Mouse (Mus musculus) embryonic facial prominence, embryonic 15.5 days (tissue): ENCODE measurements around the gene Ppp1cc. TPM values are rescaled to one million over a fixed set of nuclear protein-coding genes. Genes with fewer than 3 reads are reported as not detected.
"Not testable (repeated sequence)": the region's sequence is repeated elsewhere in the genome, so short reads cannot be mapped to it uniquely, and the experiment has no call there.

ENCODE experiments used
- ATAC-seq: fragments of 200-750 bp; cut with Nextera tagmentation; 2 replicates; pipeline ENCODE4 v1.8.0; 2017; ENCODE audit warnings: low read depth, moderate TSS enrichment; ENCODE audit not compliant: insufficient number of reproducible peaks, low FRiP score, low TSS enrichment
- H3K27ac ChIP-seq: fragments of 300-500 bp; sonication (generic); replicated peaks from 2 replicates; pipeline ENCODE4 v1.5.1; 2015; ENCODE audit warnings: mild to moderate bottlenecking, inconsistent platforms
- H3K27me3 ChIP-seq: fragments of 300-500 bp; sonication (generic); 2 replicates; pipeline ENCODE4 v1.6.1; 2015; ENCODE audit warnings: inconsistent platforms
- H3K36me3 ChIP-seq: fragments of 300-500 bp; sonication (generic); 2 replicates; pipeline ENCODE4 v1.6.1; 2015; ENCODE audit warnings: mild to moderate bottlenecking, inconsistent platforms
- H3K4me1 ChIP-seq: fragments of 300-500 bp; sonication (generic); 2 replicates; pipeline ENCODE4 v1.6.1; 2015; ENCODE audit warnings: inconsistent platforms
- H3K4me2 ChIP-seq: fragments of 300-500 bp; sonication (generic); replicated peaks from 2 replicates; pipeline ENCODE4 v1.6.1; 2015; ENCODE audit warnings: mild to moderate bottlenecking, inconsistent platforms
- H3K4me3 ChIP-seq: fragments of 300-500 bp; sonication (generic); replicated peaks from 2 replicates; pipeline ENCODE4 v1.5.1; 2015; ENCODE audit warnings: mild to moderate bottlenecking, inconsistent platforms
- H3K9ac ChIP-seq: fragments of 300-500 bp; sonication (generic); 2 replicates; pipeline ENCODE4 v1.6.1; 2015; ENCODE audit warnings: inconsistent platforms
- H3K9me3 ChIP-seq: fragments of 300-500 bp; sonication (generic); replicated peaks from 2 replicates; pipeline ENCODE4 v1.6.1; 2016; ENCODE audit warnings: inconsistent platforms
- WGBS: fragments of 180-500 bp; shearing (Covaris S2); methylation state at CpG from one replicate; pipeline ENCODE4 v1.1.7; 2015; 5-methylcytosine and 5-hydroxymethylcytosine counted together
- polyA plus RNA-seq: library from polyadenylated mRNA; unstranded; fragments of >200 nt; fragmentation: Nextera tagmentation; extraction: Ambion mirVana; gene quantifications from 2 replicates; pipeline ENCODE4 v1.2.1, GENCODE M21; 2015

The Ppp1cc gene
- polyA plus RNA-seq, 1 experiment from 2014 or later = 238 TPM

DNA sequence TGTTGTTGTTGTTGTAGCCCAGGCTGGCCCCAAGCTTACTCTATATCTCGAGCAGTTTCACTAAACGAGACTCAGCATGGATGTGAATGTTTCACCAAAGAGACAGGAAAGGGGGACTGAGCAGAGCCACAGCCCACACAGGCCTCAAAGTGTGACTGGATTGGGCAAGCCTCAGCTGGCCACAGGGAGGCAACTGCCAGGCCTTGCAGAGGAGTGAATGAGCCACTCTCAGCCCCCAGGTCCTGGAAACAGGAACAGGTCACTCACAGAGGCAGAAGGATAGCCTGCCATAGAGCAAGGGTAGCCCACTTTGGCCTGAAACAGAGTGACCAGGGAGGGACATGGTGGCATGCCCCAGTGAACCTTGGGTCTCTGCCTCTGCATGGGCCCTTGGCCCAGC lies 46.1 kb downstream of the Ppp1cc start:
- Histone ChIP-seq H3K4me3 (no peak overlapping the region), H3K9me3 (no peaks in the 10 kb centered on the region), H3K4me2 (no peak overlapping the region), H3K4me1 (peaks cover 4% of the 10 kb centered on the region), H3K27me3 (no peaks in the 10 kb centered on the region), H3K36me3 (no peaks in the 10 kb centered on the region), H3K9ac (no peak overlapping the region), H3K27ac (no peak overlapping the region)
- no peak for ATAC-seq
- WGBS = 59% methylated on average over 2 of the region's 2 CpGs

DNA sequence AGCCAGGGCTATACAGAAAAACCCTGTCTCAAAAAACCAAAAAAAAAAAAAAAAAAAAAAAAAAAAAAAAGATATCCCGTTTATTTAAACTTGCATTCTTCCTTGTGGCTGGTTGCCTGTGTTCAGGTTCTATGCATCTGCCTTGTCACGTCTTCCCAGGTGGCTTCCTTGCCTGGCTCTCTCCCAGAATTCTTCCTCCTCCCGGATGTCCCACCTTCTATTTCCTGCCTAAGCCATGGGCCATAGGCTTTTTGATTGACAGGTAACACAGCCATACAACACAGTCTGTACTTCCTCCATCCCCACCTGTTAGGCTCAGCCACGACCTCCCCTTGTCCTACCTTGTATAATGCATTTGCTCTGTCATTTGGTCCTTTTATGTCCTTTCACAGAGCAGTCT lies 48.4 kb downstream of the Ppp1cc start, which contains the start of gene Hvcn1:
Gene Hvcn1 (plus strand): TSS at position 330 of the 400 bp plus-strand sequence.
- WGBS = 68% methylated on average over 4 of the region's 4 CpGs
- Histone ChIP-seq H3K4me2 (no peak within 1 kb of the TSS), H3K4me3 (no peak within 1 kb of the TSS), H3K4me1 (peaks cover 15% of the 10 kb centered on the region), H3K36me3 (no peaks in the 10 kb centered on the region), H3K9me3 (no peaks in the 10 kb centered on the region), H3K27ac (no peak within 1 kb of the TSS), H3K9ac (no peak within 1 kb of the TSS), H3K27me3 (no peaks in the 10 kb centered on the region)
- ATAC-seq = no peak

DNA sequence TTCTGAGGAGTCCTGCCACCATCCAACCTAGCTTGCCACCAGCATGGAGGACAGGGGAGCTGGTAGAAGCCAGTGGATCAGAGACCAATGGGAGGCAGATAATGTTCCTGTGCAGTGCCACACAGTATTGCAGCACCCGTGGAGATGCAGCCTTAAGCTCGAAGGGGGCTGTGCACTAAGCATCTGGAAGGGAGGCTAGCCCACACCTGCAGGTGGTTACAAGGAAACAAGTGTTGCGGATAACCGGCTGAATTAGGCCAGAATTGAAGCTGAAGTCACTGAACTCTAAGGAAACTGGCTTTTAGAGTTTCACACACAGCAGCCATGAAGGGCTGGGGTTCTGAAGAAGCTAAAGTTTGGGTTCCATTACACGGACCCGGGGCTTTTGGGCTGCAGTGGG lies 50.8 kb downstream of the Ppp1cc start:
- Histone ChIP-seq H3K27me3 (no peaks in the 10 kb centered on the region), H3K36me3 (no peaks in the 10 kb centered on the region), H3K27ac (0 out of 2 replicates have a peak overlapping the region, but pooled peaks have one; percentile 48), H3K9me3 (no peaks in the 10 kb centered on the region), H3K4me2 (no peak overlapping the region), H3K4me1 (peaks cover 15% of the 10 kb centered on the region), H3K9ac (no peak overlapping the region), H3K4me3 (no peak overlapping the region)
- ATAC-seq = no peak
- 31% methylated on average over 6 of the region's 6 CpGs for WGBS

DNA sequence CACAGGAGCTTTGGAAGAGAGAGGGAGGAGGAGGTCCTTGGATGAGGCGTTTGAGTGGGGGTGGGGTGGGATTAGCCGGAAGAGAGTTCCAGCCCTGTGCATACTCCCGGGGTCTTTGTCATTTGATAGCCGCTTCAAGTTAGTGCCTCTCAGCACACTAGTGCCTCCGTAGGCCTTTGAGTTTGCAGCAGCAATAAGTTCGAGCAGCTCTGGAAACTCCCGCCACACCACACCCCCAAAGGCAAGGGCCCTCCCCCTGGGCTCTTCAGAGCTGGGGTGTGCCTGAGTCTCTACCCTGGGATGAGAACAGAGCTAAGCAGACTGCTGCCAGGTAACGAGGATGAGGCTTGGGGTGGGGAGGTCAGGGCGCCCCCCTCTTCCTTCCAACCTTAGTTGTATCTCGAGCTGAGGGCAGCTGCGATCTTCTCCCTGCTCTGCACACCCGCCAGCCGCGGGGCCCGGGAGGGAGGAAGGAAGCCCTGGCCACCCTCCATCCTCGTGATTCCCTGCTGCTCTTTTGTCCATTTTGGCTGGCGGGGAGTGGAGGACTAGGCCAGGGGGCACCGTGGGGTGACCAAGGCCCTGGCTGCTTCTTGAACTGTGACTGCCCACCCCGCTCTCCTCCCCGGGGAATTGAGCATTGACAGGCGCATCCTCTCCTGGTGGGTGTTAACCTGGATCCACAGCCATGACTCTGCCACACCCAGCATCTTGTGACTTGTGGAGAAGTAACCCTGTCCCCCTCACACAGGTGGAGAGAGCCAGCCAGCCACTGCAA lies 51.7 kb downstream of the Ppp1cc start:
- Histone ChIP-seq H3K27ac (peak overlapping the region; percentile 48; the same call in 1 of the 2 replicates), H3K4me1 (peaks cover 15% of the 10 kb centered on the region), H3K27me3 (no peaks in the 10 kb centered on the region), H3K36me3 (no peaks in the 10 kb centered on the region), H3K4me2 (peak overlapping the region; percentile 63), H3K4me3 (peak overlapping the region; percentile 42), H3K9ac (no peak overlapping the region), H3K9me3 (no peaks in the 10 kb centered on the region)
- 4% methylated on average over 21 of the region's 21 CpGs for WGBS
- ATAC-seq = peak; percentile 77

DNA sequence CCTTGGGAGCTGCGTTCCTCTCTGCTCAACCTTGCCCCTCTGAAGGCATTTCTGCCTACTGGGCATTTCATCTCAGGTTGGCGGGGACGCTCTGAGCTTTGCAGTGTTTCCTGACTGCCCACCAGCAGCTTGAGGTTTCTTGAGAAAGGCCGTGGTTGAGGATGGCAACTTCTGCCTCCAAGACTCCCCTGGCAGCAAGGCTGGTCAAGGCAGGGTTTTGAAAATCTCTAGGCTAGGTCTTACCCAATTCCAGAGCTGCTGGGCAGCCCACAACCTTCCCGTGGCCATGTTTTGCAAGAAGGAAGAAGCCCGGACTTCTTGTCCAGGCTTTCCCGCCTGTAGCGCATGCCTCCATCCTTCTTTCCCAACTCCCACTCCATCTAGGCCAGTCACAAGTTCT lies 52.8 kb downstream of the Ppp1cc start:
- ATAC-seq = no peak

DNA sequence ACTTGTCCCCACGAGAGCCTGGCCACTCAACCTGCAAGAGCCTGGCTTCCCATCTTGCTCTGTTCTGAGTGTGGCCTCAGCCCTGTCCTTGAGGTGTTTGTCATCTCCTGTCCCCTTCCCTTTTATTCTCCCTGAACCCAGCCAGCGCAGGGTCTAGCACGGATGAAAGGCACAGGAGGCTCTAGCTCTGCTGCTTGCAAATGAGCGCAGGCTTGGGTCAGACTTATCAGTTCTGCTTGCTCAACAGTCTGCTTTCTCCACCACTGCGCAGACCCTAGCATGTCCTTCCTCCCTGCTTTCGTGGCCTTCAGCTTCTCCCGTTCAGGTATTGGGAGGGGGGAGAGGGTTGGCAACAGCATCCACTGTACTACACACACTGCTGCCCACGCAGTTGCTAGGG lies 54.0 kb downstream of the Ppp1cc start:
- H3K4me2 ChIP-seq = no peak overlapping the region
- H3K4me1 ChIP-seq = peaks cover 15% of the 10 kb centered on the region
- no peaks in the 10 kb centered on the region for H3K9me3 ChIP-seq
- no peaks in the 10 kb centered on the region for H3K36me3 ChIP-seq
- H3K27ac ChIP-seq = no peak overlapping the region
- H3K4me3 ChIP-seq = no peak overlapping the region
- ATAC-seq = no peak
- H3K9ac ChIP-seq = no peak overlapping the region
- WGBS = 93% methylated on average over 8 of the region's 8 CpGs
- no peaks in the 10 kb centered on the region for H3K27me3 ChIP-seq

More for the DNA sequence above, 52.8 kb downstream of the Ppp1cc start:
- H3K9ac ChIP-seq = no peak overlapping the region
- no peaks in the 10 kb centered on the region for H3K27me3 ChIP-seq
- H3K9me3 ChIP-seq = no peaks in the 10 kb centered on the region
- no peaks in the 10 kb centered on the region for H3K36me3 ChIP-seq
- no peak overlapping the region for H3K27ac ChIP-seq
- no peak overlapping the region for H3K4me3 ChIP-seq
- 86% methylated on average over 8 of the region's 8 CpGs for WGBS
- no peak overlapping the region for H3K4me2 ChIP-seq
- H3K4me1 ChIP-seq = peaks cover 15% of the 10 kb centered on the region

DNA sequence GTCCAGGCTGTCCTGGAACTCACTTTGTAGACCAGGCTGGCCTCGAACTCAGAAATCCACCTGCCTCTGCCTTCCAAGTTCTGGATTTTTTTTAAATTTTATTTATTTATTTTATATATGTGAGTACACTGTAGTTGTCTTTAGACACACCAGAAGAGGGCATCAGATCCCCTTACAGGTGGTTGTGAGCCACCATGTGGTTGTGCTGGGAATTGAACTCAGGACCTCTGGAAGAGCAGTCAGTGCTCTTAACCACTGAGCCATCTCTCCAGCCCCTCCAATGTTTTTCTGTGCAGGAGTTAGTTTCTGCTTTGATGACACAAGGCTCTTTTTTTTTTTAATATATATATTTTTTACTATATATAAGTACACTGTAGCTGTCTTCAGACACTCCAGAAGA lies 54.7 kb downstream of the Ppp1cc start:
- H3K4me1 ChIP-seq = peaks cover 15% of the 10 kb centered on the region

DNA sequence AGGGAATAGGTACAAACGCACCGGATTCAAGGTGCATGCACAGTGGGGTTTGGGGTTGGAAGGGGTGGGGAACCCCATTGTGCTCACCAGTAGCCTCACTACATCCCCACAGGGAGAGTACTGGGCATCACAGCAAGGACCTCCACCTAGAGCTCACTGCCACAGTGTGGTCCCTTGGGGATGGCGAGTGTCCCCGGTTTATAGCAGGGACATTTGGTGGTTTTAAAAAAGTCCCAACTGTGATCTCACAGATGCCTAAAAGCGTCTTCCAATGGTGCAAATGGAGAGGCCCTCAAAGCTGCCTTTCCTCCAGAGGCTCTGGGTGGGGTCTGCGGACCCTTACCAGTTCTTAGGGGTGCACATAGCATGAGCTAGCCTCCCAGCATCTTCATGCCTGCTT lies 55.8 kb downstream of the Ppp1cc start:
- no peaks in the 10 kb centered on the region for H3K9me3 ChIP-seq
- H3K4me1 ChIP-seq = peaks cover 18% of the 10 kb centered on the region
- H3K4me2 ChIP-seq = no peak overlapping the region
- no peak overlapping the region for H3K4me3 ChIP-seq
- no peak overlapping the region for H3K27ac ChIP-seq
- no peaks in the 10 kb centered on the region for H3K27me3 ChIP-seq
- ATAC-seq = no peak
- WGBS = 91% methylated on average over 6 of the region's 6 CpGs
- no peaks in the 10 kb centered on the region for H3K36me3 ChIP-seq
- no peak overlapping the region for H3K9ac ChIP-seq

More for the DNA sequence above, 54.7 kb downstream of the Ppp1cc start:
- not testable (repeated sequence) for H3K27ac ChIP-seq, H3K36me3 ChIP-seq, H3K9me3 ChIP-seq, H3K9ac ChIP-seq, ATAC-seq, H3K27me3 ChIP-seq, H3K4me3 ChIP-seq, H3K4me2 ChIP-seq
- 91% methylated on average over 1 of the region's 1 CpGs for WGBS

DNA sequence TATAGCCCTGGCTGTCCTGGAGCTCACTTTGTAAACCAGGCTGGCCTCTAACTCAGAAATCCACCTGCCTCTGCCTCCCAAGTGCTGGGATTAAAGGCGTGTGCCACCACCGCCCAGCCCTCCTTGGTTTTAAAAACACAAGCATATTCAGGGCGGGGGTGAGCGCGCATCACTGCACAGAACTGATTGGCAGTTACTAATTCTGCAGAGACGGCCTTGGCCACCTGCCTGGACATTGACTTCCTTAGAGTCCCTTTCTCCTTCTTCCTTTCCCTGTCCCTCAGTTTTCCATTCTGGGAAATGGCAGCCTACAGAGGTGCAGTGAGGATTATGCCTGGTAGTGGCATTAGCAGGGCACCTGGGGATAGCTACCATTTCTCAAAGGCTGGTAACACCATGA lies 59.6 kb downstream of the Ppp1cc start:
- no peak overlapping the region for H3K4me2 ChIP-seq
- ATAC-seq = no peak
- no peaks in the 10 kb centered on the region for H3K36me3 ChIP-seq
- no peaks in the 10 kb centered on the region for H3K27me3 ChIP-seq
- no peaks in the 10 kb centered on the region for H3K9me3 ChIP-seq
- H3K4me3 ChIP-seq = no peak overlapping the region
- H3K9ac ChIP-seq = no peak overlapping the region
- no peak overlapping the region for H3K27ac ChIP-seq
- WGBS = 85% methylated on average over 6 of the region's 6 CpGs
- peaks cover 19% of the 10 kb centered on the region for H3K4me1 ChIP-seq

DNA sequence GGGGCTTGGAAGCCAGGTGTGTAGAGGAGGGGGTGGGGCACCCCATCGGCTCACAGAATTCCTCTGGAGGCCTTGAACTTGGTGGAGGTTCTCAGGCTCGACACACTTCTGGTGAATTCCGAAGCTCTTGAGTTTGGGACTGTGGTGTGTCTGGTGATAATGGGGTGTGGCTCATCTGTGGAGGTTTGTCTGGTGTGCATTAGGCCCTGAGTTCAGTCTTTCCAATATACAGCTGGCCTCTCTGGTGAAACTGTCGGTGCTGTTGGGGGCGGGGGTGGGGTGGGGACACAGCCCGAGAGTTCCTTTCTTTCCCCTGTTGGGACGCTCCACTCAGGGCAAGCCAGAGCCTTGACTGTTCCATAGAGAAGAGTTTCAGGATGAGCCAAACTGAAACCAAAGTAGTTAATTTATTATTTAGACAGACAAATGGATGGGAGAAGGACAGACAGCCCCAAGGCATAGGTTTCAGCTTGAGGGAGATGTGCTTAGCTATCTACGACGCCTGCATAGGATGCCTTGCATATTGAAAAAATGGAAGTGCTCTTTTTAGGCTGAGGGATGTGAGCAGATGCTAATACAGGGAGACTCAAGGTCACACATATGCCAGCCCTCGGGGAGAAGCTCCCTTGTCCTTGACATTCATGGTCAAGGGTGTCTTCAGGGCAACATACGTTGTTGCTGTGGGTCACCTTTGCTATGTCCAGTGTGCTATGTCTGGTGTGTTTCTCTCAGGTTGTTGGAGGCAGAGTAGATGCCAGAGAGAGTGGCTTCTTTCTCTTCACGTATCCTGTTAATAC lies 60.2 kb downstream of the Ppp1cc start:
- no peaks in the 10 kb centered on the region for H3K27me3 ChIP-seq
- ATAC-seq = no peak
- H3K4me3 ChIP-seq = no peak overlapping the region
- H3K27ac ChIP-seq = no peak overlapping the region
- H3K9me3 ChIP-seq = no peaks in the 10 kb centered on the region
- no peaks in the 10 kb centered on the region for H3K36me3 ChIP-seq
- H3K4me1 ChIP-seq = peaks cover 19% of the 10 kb centered on the region
- no peak overlapping the region for H3K4me2 ChIP-seq
- 72% methylated on average over 12 of the region's 12 CpGs for WGBS
- no peak overlapping the region for H3K9ac ChIP-seq

DNA sequence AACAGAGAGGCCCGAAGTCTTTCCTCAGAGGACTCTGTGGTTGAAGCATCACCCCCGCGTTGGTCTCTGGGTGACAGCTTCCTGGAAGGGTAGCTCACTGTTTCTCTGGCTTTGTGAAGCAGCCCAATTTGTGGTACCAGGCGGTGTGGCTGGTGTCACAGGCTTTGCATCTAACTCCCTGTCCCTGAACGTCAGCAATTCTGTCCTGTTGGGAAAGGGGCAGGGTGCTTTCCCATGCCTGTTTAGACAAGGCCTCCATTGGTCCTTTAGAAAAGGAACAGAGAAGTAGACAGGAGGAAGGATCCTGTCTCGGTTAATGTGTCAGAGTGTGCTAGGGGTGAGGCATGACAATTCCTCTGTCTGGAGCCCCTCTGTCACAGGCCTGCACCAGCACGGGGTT lies 60.9 kb downstream of the Ppp1cc start:
- Histone ChIP-seq H3K27me3 (no peaks in the 10 kb centered on the region), H3K36me3 (no peaks in the 10 kb centered on the region), H3K4me3 (no peak overlapping the region), H3K9ac (no peak overlapping the region), H3K9me3 (no peaks in the 10 kb centered on the region), H3K27ac (no peak overlapping the region), H3K4me2 (no peak overlapping the region), H3K4me1 (peaks cover 19% of the 10 kb centered on the region)
- WGBS = 79% methylated on average over 7 of the region's 7 CpGs
- no peak for ATAC-seq
